Mouse (Mus musculus): ENCODE results near the gene Pomp. TPM values are rescaled to one million over a fixed set of nuclear protein-coding genes. Genes with fewer than 3 reads are reported as not detected.

The Pomp gene
- total RNA-seq, 2 experiments from 2014 or later, result 143 to 148 TPM

DNA sequence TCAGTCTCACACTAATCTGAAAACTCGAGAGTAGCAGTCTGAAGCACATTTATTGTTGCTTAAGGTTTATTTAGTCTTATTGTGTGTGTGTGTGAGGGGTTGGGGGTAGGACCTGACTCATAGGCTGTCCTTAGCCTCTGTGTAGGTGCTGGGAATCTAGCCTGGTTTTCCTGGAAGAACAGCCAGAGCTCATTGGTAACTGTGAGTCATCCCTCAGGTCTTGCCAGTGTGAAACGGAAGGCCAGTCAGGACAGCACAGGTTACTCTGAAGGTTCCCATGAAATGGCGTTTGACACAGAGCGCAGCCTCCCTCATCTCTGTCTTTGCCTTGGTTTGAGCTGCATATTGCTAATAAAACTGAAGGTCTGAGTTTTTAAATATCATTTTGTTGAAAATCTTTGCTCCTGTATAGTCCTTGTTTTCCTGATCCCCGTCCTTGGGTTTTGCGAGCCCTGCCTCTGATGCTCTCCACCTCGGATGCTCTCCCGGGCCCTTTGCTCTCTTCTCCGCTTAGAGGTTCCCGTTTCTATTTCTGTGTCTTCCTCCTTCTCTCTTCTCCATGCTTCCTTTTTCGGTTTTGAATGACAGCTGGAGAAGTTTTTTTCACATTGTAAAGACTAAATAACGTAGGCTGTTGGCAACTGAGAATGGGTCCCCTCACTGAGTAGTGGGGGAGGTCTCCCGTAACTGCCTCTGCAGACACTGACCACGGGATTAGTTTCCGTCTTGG is 11.0 kb downstream of the Pomp start:
- Histone ChIP-seq H3K27ac (no peak overlapping the region), H3K4me3 (no peak overlapping the region)
- TF ChIP-seq CTCF (conservative IDR thresholded peaks at IDR 0.05), result no peak
- no peak for DNase-seq (ENCODE audit: low spot score in 2 of 2)

DNA sequence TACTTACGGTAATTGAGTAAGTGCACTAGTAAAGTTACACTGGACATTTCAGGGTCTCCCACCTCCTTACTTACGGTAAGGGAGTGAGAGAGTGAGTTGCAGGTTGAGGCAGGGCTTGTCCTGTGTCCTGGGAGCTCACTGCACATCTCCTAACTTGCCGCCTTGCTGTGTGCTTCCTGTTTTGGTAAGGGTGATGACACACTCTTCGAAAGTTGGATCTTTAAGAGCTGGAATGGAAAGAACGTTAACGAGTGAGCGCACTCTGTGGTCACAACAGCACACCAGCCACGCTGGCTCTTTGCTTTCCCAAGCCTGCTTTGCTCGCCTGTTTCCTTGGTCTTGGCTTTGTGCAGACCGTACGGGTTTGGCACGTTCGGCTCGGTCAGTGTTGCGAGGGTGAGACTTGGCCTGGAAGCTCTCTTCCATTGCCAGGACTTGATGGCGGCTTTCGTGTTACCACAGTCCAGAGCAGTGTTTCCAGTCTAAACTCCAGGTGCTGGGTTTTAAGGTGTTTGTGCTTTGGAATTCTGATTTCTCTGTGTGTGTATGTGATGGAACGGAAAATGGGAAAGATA is 14.3 kb downstream of the Pomp start:
- Histone ChIP-seq H3K27ac (no peak overlapping the region), H3K4me3 (no peak overlapping the region)
- DNase-seq (ENCODE audit: low spot score in 2 of 2), result no peak
- no peak for TF ChIP-seq CTCF (conservative IDR thresholded peaks at IDR 0.05)

DNA sequence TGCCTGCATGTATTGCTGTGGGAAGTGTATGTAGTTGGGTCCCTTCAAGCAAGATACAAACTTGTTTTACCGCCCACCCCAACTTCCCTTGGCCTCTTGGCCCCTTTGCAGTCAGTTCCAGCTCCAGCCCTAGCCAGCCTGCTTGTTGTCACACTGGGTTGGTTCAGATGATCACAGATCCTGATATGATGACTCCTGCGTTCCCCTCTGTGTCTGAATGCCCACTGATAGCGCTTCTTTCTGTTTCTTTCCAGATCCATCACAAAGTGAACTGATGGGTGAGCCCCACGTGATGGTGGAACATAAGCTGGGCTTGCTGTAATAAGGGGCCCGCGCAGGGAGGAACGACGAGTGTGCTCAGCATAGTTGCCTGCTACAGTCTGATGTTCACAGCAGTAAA is 14.9 kb downstream of the Pomp start:
- TF ChIP-seq CTCF (conservative IDR thresholded peaks at IDR 0.05), result no peak
- H3K4me3 ChIP-seq, result no peak overlapping the region
- no peak overlapping the region for H3K27ac ChIP-seq
- DNase-seq (ENCODE audit: low spot score in 2 of 2), result no peak

DNA sequence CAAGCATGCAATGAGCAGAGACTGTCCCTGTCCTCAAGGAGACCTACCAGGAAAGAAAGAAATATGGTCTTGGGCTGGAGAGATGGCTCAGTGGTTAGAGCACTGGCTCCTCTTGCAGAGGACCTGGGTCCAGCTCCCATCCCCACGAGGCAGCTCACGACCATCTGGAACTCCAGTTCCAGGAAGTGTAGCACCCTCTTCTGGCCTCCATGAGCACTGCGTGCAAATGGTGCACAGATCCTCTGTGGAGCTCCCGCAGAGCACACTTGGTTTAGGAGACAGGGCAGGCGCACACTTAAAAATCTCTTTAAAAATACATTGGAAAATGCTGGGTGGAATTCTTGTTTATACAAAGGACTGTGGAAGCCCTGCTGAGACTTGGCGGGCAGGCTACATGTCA is 17.3 kb downstream of the Pomp start:
- peak; percentile 71 for TF ChIP-seq CTCF (conservative IDR thresholded peaks at IDR 0.05)
- DNase-seq (ENCODE audit: low spot score in 2 of 2), result no peak
- Histone ChIP-seq H3K4me3 (no peak overlapping the region), H3K27ac (no peak overlapping the region)

DNA sequence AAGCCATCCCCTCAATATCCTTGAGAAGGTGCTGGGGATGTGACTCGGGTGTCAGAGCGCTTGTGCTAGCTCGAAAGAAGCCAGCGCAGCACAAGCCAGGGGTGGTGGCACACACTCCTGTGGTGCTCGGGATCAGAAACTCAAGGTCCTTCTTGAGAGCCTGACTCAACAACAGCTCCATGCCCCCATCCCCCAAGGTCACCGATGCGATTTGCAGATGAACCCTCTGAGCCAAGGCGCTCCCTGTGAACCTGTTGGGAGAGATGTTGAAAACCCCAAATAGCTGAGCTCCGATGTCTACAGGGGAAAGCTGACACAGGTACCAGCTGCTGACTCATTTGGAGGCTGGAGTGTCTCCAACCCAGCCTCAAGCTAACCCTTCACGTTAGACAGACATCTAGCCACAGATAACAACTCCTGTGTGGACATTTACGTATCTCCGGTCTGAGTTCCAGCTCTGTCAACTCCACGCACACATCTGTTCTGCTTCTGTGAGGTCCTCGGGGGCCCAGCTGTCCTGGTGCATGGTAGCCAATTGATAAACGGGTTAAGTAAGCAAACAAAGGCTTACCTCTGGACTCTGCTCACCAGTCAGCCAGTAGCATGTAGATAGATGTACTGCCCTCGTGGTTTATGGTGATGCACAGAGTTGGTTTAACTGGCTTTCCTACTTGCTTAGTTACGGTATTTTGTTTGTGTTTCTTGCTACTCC is 19.9 kb downstream of the Pomp start:
- no peak for TF ChIP-seq CTCF (conservative IDR thresholded peaks at IDR 0.05)
- no peak for DNase-seq (ENCODE audit: low spot score in 2 of 2)
- Histone ChIP-seq H3K27ac (no peak overlapping the region), H3K4me3 (no peak overlapping the region)

DNA sequence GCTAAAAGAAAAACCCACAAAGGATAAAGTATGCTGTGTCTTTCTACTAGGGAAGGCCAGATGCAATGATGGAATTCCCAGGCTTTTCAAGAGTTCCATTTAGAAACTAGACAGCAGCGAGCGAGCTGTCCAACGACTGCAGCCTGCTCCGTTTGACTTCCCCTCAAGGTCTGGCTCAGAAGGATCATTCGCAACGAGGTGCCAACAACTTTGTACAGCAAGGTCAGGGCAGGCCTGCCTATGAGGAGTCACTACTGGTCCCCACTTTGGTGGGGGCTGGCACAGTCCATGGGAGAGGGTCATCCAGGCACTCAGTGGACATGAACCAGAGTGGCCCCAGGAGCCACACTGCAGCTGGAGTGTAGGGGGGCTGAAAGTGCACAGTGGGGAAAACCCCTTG is 23.3 kb downstream of the Pomp start:
- TF ChIP-seq CTCF (conservative IDR thresholded peaks at IDR 0.05), result no peak
- no peak overlapping the region for H3K4me3 ChIP-seq
- no peak for DNase-seq (ENCODE audit: low spot score in 2 of 2)
- H3K27ac ChIP-seq, result no peak overlapping the region

DNA sequence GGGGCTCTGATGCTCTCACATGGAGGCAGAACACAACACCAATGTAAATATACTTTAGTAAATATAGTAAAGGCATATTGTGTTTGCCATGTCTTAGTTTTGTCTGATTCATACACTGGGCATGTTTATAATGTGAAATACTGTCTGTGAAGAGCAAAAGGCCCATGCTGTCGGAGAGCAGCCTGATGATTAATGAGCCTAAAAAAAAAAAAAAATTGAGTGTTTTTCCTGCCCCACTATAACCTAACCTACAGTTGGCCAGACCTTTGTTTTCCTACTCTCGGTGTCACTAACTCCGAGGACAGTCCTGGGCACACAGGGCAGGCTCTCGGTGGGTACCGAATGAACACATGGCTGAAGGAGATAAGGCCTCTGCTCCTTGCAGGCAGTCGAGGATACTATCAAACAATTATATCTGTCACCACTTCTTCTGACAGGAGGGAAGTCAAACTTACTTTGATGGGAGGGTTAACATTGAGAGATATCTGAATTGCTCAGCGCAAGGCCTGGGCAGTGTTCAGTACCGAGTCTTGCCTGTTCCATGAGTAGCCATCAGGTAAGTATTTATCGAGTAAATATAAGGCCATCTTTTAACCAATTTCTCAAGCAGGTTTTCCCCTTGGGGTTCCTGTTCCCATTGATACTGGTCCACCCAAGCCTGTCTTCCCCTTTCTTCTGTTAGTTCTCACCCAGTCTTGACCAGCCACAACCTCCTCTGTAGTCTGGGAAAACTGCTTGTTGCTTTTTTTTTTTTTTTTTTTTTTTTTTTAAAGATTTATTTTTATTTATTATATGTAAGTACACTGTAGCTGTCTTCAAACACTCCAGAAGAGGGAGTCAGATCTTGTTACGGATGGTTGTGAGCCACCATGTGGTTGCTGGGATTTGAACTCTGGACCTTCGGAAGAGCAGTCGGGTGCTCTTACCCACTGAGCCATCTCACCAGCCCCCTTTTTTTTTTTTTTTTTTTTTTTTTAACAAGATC is 28.3 kb downstream of the Pomp start:
- TF ChIP-seq CTCF (conservative IDR thresholded peaks at IDR 0.05), result no peak
- Histone ChIP-seq H3K4me3 (no peak overlapping the region), H3K27ac (no peak overlapping the region)
- no peak for DNase-seq (ENCODE audit: low spot score in 2 of 2)

DNA sequence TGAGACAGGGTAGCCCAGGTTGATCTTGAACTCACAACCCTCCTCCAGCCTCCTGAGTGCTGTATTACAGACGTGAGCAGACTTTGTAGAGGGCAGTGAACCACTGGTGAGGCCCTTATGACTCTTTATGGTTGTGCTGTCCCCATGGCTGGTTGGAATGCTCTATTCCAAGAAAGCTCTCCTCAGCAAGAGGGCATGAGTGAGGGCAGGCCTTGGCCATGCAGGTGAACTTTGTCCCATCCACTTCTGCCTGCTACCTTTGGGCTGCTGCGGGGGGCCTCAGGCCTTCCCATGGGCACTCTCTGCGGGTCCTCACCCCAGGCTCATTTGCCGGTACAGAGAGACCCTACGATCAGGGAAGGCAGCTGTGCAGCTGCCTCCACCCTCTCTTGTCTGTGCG is 32.5 kb downstream of the Pomp start:
- Histone ChIP-seq H3K27ac (no peak overlapping the region), H3K4me3 (no peak overlapping the region)
- no peak for TF ChIP-seq CTCF (conservative IDR thresholded peaks at IDR 0.05)
- no peak for DNase-seq (ENCODE audit: low spot score in 2 of 2)

DNA sequence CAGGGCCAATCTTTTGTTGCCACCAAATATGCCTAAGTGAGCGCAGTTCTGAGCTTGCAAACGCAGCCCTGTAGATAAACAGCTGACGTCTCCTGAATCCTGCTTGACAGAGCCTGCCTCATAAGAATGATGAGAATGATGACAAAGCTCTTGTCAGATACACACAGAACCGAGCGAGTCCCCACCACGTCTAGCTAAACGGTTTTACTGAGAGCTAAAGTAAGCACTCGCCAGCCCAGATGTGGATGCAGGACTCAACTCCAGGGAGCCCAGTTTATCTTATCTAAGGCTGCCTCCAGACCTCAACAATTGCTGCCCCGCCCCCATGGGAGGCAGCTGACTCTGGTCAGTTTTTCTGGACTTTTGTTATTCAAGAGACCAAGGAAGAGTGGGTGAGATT is 32.9 kb downstream of the Pomp start:
- TF ChIP-seq CTCF (conservative IDR thresholded peaks at IDR 0.05), result no peak
- no peak overlapping the region; the same call in 1 of the 2 replicates for H3K4me3 ChIP-seq

DNA sequence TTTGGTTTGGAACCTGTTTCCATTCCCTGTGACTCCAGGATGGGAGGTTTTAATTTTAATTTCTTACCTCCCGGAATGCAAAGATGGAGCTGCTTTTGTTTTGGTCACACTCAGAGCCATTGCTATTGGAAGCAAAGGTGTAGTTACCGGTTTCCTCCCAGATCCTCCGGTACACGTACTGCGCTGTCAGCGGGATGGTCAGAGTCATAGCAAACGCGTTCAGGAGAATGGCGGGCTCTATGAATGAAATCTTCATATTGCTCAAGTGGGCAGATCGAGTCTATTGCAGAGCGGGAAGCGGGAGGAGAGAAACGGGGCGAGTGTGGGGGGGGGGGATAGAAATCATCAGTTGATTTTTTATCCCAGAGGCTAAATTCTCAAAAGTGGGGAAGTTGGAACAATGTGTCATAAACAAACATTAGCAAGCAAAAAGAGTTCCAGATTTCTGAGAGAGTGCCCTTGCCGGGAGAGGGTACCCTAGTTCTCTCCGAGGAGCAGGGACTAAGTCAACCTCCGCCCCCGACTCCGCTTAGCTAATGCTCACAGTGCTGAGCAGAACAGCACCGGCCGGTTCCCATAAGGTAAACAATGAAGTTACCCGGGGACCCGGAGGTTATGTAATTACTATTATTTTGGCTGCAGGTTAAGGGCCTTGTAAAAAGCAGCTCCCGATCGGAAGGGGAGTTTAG is 33.6 kb downstream of the Pomp start:
- Histone ChIP-seq H3K4me3 (peak overlapping the region; percentile 66), H3K27ac (peak overlapping the region; percentile 88)
- TF ChIP-seq CTCF (conservative IDR thresholded peaks at IDR 0.05), result no peak
- DNase-seq (ENCODE audit: low spot score in 2 of 2), result no peak

More for the DNA sequence above, 32.9 kb downstream of the Pomp start:
- H3K27ac ChIP-seq, result no peak overlapping the region
- no peak for DNase-seq (ENCODE audit: low spot score in 2 of 2)

DNA sequence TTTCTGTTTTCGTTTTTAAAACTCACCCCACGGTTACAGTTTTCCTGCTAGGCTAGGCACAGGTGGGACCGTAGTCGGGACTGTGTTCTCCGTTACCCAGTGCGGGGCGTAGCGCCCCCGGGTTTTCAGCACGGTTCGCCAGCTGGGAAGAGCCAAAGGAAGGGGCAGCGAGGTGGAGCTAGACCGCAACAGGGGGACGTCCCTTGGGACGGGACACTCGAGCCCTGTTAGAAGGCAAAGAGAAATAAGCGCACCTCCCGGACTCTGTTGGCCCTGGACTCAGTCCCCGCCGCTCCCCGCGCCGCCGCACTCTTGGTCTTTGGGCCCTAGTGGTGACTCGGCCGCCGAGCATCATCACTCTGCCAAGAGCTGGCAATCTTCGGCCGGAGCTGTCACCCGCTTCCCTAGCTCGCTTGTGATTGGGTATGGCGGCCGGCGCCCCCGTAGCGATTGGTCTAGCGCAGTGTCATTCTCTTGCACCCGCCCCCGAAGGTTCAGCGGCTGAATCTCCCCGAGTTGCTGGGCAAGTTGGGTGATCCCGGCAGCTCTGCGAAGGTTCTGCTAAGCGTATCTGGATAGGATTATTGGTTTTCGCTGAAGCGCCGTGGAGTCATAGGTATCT is 34.3 kb downstream of the Pomp start, which contains the start of gene Slc46a3:
Slc46a3 (minus strand) TSS at position 361 of the 622 bp plus-strand sequence.
- TF ChIP-seq CTCF (conservative IDR thresholded peaks at IDR 0.05), result peak; percentile 71
- Histone ChIP-seq H3K4me3 (peak within 1 kb of the TSS; percentile 66), H3K27ac (peak within 1 kb of the TSS; percentile 88)
- peak; percentile 92 for DNase-seq (ENCODE audit: low spot score in 2 of 2)

All from layer of hippocampus, adult 2 months (tissue).